Mouse (Mus musculus) olfactory bulb, adult 2 months (tissue): Measurements from ENCODE around the gene P4ha2. TPM values are rescaled to one million over a fixed set of nuclear protein-coding genes. Genes with fewer than 3 reads are reported as not detected.

Source experiments
- H3K27ac ChIP-seq: fragments of 200-500 bp; 2 replicates; pipeline ENCODE4 v1.5.1; 2012; ENCODE audit warnings: low read depth, low read length; ENCODE audit not compliant: insufficient read depth
- H3K4me1 ChIP-seq: fragments of 200-500 bp; 2 replicates; pipeline ENCODE4 v1.6.1; 2012; ENCODE audit warnings: low read length; ENCODE audit not compliant: control insufficient read depth, insufficient read depth
- H3K4me3 ChIP-seq: fragments of 200-500 bp; 2 replicates; pipeline ENCODE4 v1.5.1; 2012; ENCODE audit warnings: mild to moderate bottlenecking, low read depth, low read length, moderate library complexity; ENCODE audit not compliant: insufficient read depth
- CTCF ChIP-seq: fragments of 200-500 bp; IDR thresholded peaks from 2 replicates; pipeline ENCODE4 v1.5.1; 2012; ENCODE audit warnings: low read depth, mild to moderate bottlenecking, low read length, moderate library complexity; ENCODE audit not compliant: insufficient read depth
- POLR2A ChIP-seq: fragments of 200-500 bp; IDR thresholded peaks from 2 replicates; pipeline ENCODE4 v1.6.1; 2012; ENCODE audit warnings: mild to moderate bottlenecking, low read depth, low read length, moderate library complexity; ENCODE audit not compliant: insufficient read depth
- WGBS: fragments of 180-500 bp; shearing (Covaris S2); methylation state at CpG from one replicate; pipeline ENCODE4 v1.1.7; 2018; 5-methylcytosine and 5-hydroxymethylcytosine counted together
- polyA plus RNA-seq: library from polyadenylated mRNA; stranded (reverse); fragments of >200 nt; gene quantifications from 2 replicates; pipeline ENCODE4 v1.2.4, GENCODE M21; 2012; ENCODE audit warnings: low replicate concordance; ENCODE audit not compliant: missing spikeins, insufficient read depth, insufficient read length

Gene P4ha2
- polyA plus RNA-seq, 1 experiment: not detected

DNA sequence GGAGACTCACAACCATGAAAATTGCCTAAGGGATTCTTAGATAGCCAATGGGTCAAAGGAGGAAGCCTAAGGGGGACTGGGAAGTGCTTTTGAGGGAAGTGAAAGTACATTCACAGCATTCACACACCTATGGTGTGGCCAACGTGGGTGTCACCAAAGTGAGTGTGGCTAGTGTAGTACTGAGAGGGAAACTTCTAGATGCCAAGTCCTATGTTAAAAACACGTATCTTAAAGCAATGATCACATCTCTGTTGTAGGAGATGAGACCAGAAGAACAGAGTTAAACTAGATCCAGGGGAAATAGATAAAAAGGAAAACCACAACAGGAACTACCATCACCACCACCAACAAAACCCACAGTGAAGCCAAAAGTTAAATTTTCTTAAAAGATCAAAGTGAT lies 61.0 kb downstream of the P4ha2 start:
- 74% methylated on average over 2 of the region's 2 CpGs for WGBS
- H3K4me3 ChIP-seq: no peak overlapping the region
- TF ChIP-seq CTCF (no peak), POLR2A (no peak)
- H3K4me1 ChIP-seq: peaks cover 4% of the 10 kb centered on the region
- no peak overlapping the region for H3K27ac ChIP-seq

DNA sequence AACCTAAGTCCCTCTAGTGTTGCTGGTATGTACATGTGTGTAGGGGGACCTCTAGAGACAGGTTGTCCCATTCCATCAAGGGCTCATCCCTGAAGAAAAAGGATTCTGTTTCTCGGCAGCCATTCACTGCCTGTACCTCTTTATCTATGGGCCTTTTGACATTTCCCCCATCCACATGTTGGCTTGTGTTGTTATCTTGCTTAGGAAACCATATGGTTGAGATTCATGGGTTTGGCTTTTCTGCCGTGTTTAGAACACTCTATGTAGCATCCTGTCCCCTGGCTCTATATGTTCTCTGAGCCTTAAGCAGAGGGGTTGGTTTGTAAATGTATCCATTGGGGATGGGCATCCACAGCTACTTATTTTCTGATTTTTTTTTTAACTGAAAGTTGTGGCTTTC lies 61.6 kb downstream of the P4ha2 start:
- Histone ChIP-seq H3K4me1 (peaks cover 2% of the 10 kb centered on the region; the same call in 1 of the 2 replicates), H3K27ac (no peak overlapping the region), H3K4me3 (no peak overlapping the region)
- TF ChIP-seq CTCF: no peak
- TF ChIP-seq POLR2A: no peak
- WGBS: 90% methylated on average over 2 of the region's 2 CpGs

DNA sequence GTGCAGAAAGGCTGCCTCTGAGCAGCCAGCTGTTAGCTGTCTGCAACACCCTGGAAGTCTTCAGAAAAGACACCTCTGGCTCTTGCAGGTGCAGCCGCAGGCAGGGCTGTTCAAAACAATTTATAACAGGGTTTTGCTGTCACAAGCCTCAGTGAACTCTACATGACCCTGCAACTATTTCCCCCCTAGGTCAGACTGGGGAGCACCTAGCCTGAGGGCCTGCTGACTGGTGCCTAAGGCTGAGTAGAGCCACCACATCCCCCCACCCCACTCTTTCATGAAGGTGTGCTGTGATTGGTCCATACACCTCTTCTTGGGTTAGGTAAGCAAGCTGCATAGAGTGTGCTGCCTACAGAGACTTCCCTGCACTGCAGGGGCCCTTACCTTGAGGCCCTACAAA lies 63.1 kb downstream of the P4ha2 start:
- TF ChIP-seq CTCF: no peak
- TF ChIP-seq POLR2A: no peak
- Histone ChIP-seq H3K27ac (no peak overlapping the region), H3K4me1 (peaks cover 2% of the 10 kb centered on the region; the same call in 1 of the 2 replicates), H3K4me3 (no peak overlapping the region)
- WGBS: 85% methylated on average over 1 of the region's 1 CpGs

DNA sequence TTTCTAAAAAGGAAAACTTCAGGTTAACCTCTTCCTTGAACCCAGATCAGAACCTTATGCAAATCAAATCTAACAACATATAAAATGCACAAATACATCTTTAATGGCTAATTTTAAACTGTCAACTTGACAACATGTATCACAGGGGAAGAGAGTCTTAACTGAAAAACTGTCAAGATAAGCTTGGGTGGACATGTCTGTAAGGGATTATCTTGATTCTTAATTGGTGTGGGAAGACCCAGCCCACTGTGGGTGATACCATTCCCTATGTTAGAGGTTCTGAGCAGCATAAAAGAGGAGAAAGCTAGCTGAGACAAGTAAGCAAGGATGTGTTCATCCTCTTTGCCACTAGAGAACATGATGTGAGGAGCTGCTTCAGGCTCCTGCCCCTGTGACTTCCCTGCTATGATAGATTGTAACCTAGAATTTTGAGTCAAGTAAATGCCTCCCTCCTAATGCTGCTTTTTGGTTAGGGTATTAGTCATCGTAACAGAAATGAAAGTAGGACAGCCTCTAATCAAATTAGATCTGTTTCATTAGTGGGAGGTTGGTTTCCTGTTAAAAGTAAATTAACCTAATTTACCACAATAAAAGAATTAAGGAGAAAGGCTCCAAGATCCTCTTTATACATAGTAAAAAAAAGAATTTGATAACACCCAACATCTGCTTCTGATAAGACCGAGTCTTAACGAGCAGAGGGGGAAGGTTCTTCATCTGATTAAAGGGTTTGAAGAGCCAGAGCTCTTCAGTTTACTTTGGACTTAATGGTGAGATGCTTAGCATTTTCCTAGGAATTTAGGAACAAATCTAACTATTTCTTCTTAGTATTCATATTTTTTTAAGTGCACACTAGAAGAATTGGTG lies 69.8 kb downstream of the P4ha2 start:
- no peak overlapping the region for H3K4me3 ChIP-seq
- TF ChIP-seq POLR2A: no peak
- TF ChIP-seq CTCF: no peak
- WGBS: 23% methylated on average over 3 of the region's 3 CpGs
- H3K4me1 ChIP-seq: no peaks in the 10 kb centered on the region
- H3K27ac ChIP-seq: no peak overlapping the region

DNA sequence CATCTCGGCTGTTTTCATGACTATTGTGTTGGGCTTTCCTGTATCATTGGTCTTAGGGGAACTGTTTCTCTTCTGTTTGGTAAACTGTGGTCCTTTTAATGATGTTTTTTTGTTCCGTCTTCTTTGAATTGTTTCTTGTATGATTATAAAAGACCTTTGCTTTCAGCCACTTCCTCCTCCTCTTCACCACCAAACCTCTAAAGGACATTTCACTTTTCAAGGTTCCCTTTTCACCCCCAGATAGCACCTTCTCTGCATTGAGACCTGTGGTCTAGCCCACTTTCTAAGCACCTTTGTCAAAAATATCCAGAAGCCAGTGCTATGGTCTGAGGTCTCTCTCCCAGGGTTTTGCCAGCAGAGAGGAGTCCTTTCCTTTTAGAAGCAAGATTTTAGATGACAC lies 71.3 kb downstream of the P4ha2 start:
- Histone ChIP-seq H3K4me1 (no peaks in the 10 kb centered on the region), H3K4me3 (no peak overlapping the region), H3K27ac (no peak overlapping the region)
- 61% methylated on average over 2 of the region's 2 CpGs for WGBS
- no peak for TF ChIP-seq POLR2A
- no peak for TF ChIP-seq CTCF

DNA sequence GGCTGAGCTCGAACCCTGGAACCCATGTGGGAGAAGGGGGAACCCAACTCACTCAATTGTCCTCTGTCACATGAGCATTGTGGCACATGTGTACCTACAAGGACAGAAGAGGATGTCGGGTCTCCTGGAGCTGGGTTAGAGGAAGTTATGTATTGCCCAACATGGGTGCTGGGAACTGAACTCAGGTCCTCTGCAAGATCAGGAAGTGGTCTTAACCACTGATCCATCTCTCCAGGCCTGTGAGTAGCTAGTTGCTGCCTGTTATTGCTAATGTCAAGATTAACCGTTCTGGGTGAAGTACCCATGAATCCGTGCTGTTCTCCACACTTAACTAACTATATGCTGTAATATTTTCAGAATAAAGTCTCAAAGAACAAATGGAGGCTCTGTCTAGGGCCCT lies 74.3 kb downstream of the P4ha2 start:
- 93% methylated on average over 4 of the region's 4 CpGs for WGBS
- TF ChIP-seq POLR2A (no peak), CTCF (no peak)
- H3K4me1 ChIP-seq: no peaks in the 10 kb centered on the region

DNA sequence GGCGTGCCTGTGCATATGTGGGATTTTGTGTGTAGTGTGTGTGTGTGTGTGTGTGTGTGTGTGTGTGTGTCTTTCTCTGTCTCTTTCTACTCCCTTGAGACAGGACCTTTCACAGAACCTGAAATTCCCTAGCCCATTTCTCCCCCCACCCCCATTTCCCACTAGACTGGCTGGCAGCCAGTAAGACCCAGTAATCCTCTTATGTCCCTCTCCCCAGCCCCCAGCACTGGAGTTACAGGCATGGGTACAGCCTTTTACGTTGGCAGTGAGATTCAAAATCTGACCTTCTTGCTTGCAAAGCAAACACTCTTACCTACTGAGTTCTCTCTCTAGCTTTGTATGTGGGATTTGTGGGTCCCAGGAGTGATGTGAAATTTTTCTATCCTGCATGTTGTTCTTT lies 75.0 kb downstream of the P4ha2 start:
- no peak for TF ChIP-seq CTCF
- no peak for TF ChIP-seq POLR2A
- Histone ChIP-seq H3K4me3 (no peak overlapping the region), H3K27ac (no peak overlapping the region), H3K4me1 (no peaks in the 10 kb centered on the region)
- 73% methylated on average over 2 of the region's 2 CpGs for WGBS

More for the DNA sequence above, 74.3 kb downstream of the P4ha2 start:
- Histone ChIP-seq H3K27ac (no peak overlapping the region), H3K4me3 (no peak overlapping the region)

Other genes with a start within 250 kb of the P4ha2 start
- gene Gm12216, start 240.8 kb upstream of the P4ha2 start, polyA plus RNA-seq: not detected in 2 replicates
- not detected in 2 replicates for gene Slc22a5, start 208.4 kb upstream of the P4ha2 start, polyA plus RNA-seq
- gene Slc22a21, start 119.8 kb upstream of the P4ha2 start, polyA plus RNA-seq: not detected in 2 replicates
- not detected in 2 replicates for gene Slc22a4, start 72.0 kb upstream of the P4ha2 start, polyA plus RNA-seq
- gene Pdlim4, start 31.1 kb upstream of the P4ha2 start, polyA plus RNA-seq: not detected in 2 replicates
- gene Csf2, start 149.6 kb downstream of the P4ha2 start, polyA plus RNA-seq: not detected in 2 replicates
- gene Il3, start 167.2 kb downstream of the P4ha2 start, polyA plus RNA-seq: not detected in 2 replicates
- 91.1 TPM in 1 of 2 replicates, not detected in the other for gene Acsl6, start 203.7 kb downstream of the P4ha2 start, polyA plus RNA-seq